Mouse (Mus musculus): ENCODE measurements around the gene Zdhhc21. TPM values are rescaled to one million over a fixed set of nuclear protein-coding genes. Genes with fewer than 3 reads are reported as not detected.

The Zdhhc21 gene
- polyA plus RNA-seq, 1 experiment from 2014 or later: 17.9 TPM

DNA sequence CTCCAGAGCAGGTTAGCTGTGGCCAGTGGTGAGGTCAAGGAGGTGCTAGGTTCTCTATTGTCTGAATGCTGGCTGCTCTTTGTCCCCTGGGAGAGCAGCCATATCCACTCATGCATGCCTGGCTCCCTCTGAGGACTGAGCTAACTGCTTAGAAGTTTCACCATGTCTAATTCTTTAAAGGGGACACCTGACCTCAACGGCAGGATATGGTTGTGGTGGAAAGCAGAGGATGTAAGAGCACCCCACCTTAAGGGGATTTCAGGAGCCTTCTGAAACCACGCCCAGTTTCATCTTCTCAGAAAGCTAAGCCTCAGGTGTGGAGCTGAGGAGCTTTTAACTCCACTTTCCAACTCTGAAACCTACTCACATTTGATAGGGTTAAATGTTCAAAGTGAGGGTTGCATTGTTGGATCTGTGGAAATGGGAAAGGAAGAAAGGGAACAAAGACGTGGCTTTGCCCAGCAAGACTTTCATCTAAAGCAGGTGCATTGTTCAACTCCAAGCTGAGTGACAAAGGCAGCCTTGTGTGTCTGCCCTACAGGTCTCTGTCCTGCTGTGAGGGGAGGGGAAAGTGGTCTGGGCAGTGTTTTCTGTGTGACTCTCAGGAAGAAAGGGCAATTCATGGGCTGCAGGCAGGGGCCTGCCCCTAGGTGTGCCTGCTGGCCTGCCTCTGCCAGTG lies 104.0 kb downstream of the Zdhhc21 start:
- Histone ChIP-seq H3K4me1 (replicated peaks; ENCODE audit: control insufficient read depth, insufficient read depth, low read length) (0 out of 2 replicates have a peak, but pooled peaks cover 3% of the 10 kb centered on the region), H3K9ac (ENCODE audit: low read length) (0 out of 2 replicates have a peak overlapping the region, but pooled peaks have one; percentile 22), H3K4me3 (ENCODE audit: low read length) (no peak overlapping the region), H3K9me3 (ENCODE audit: control insufficient read depth, low read length) (no peaks in the 10 kb centered on the region), H3K4me2 (ENCODE audit: low read depth, low read length) (no peak overlapping the region), H3K27ac (ENCODE audit: low read length) (peak overlapping the region; percentile 19; the same call in 1 of the 2 replicates), H3K27me3 (ENCODE audit: control insufficient read depth, insufficient read depth, low read depth, low read length) (no peaks in the 10 kb centered on the region), H3K36me3 (ENCODE audit: control insufficient read depth, insufficient read depth, low read length) (no peaks in the 10 kb centered on the region)
- peak; percentile 62; the same call in 1 of the 2 replicates for ATAC-seq (ENCODE audit: low read depth)
- WGBS: 49% methylated on average over 3 of the region's 3 CpGs

Other genes with a start within 250 kb of the Zdhhc21 start
- 104 and 107 TPM in 2 replicates for gene Nfib, start 154.2 kb downstream of the Zdhhc21 start, polyA plus RNA-seq (2015; fragmentation: Nextera tagmentation; extraction: Ambion mirVana)
- 0.24 and 0.25 TPM in 2 replicates for gene Cer1, start 25.2 kb upstream of the Zdhhc21 start, polyA plus RNA-seq (2015; fragmentation: Nextera tagmentation; extraction: Ambion mirVana)
- gene Frem1, start 192.4 kb upstream of the Zdhhc21 start, polyA plus RNA-seq (2015; fragmentation: Nextera tagmentation; extraction: Ambion mirVana): 31.9 and 33.6 TPM in 2 replicates

Data from lung, embryonic 16.5 days (tissue).